Mouse (Mus musculus) ES-Bruce4 (cell line): Measurements from ENCODE around the gene Qrfp.
A peak's percentile ranks its signal among the peaks of the same experiment; 100 is the strongest.

ENCODE experiments used
- CTCF ChIP-seq: IDR thresholded peaks from one replicate; pipeline ENCODE4 v1.8.1; 2011; ENCODE audit warnings: low read depth, low read length
- POLR2A ChIP-seq: IDR thresholded peaks from one replicate; pipeline ENCODE4 v1.8.1; 2011; ENCODE audit warnings: low read length; ENCODE audit not compliant: insufficient read depth

DNA sequence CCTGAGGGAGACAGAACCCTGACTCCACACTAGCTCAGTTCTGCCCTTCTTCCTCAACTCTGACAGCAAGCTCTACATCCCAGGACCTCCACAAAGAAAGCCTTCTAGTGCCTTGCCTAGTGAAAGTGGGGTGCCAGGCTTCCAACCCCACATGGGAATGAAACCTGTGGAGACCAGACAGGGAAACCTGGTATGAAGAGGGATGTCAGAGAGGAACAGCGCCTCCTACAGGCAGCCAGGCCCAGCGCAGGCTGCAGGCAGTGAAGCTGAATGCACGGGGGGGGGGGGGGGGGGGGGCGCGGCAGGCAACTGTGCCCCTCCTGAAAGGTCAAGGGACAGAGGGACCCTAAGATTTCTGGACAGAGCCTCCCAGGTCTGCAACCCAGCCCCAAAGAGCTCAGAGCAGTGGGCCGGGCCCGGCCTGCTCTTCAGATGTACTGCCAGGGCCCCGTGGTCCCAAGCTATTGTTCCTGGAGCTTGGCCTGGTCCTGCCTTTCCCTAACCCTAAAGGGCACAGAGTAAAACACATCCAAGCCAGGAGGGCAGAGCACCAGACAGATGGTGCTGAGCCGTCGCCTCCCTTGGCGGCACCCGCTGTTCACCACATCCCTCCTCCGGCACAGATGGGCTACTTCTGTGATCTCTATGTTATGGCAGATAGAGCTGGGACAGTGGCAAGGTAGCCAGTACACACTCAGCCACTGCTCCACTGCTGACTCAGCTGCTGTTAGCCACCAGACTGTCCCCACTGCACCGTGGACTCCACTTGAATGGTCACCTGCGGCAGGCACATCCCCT is 13.8 kb upstream of the Qrfp start:
- TF ChIP-seq CTCF (peak; percentile 71), POLR2A (no peak)
